Mouse (Mus musculus): ENCODE data around the gene Asgr1. TPM values are rescaled to one million over a fixed set of nuclear protein-coding genes. Genes with fewer than 3 reads are reported as not detected.
A peak's percentile ranks its signal among the peaks of the same experiment; 100 is the strongest.
"Not testable (repeated sequence)": the region's sequence is repeated elsewhere in the genome, so short reads cannot be mapped to it uniquely, and the experiment has no call there.

The Asgr1 gene
- polyA plus RNA-seq, 1 experiment from 2014 or later = not detected

DNA sequence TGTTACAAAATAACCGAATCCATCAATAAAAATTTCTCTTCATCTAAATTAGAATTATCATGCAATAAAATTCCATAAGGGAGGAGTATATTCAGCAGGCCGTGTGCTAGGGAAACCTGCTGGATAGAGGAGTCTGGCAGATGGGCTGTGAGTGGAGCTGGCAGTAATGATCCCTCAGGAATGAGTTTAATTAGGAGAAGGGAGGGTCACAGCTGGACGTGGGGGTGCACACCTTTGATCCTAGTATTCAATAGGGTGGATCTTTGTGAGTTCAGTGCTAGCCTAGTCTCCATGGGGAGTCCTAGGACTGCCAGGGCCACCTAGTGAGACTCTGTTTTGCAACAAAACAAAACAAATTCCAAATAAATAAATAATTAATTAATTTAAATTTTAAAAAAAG, 14.4 kb downstream of the Asgr1 start:
- DNase-seq (ENCODE audit: low read depth, low spot score) (no peak), ATAC-seq (no peak)
- POLR2A ChIA-PET = no interaction called here
- peaks cover 9% of the 10 kb centered on the region for H3K27me3 ChIP-seq
- CTCF ChIA-PET = no interaction called here
- no peak for TF ChIP-seq CTCF (IDR thresholded peaks at IDR 0.05)
- in situ Hi-C loops (cut with MboI; ENCODE audit: low pct_unique_long_range_greater_than_20kb) = no loop called here

DNA sequence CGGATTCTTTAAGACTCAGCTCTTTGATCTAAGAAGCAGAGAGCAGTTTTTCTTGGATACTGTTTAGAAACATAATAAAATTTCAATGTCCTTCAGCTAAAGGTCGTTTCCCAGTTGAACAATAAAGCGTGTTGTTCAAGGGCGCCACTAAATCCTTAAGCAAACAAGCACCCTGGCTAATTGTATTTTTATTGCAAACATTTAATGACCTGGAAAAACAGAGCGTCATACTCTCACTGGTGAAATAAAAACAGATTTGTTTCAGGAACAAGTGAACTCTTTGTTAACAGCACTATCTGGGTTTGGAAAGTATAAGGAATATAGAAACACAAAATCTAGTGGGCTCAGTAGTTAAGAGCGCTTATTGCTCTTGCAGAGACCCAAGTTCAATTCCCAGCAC, 16.2 kb downstream of the Asgr1 start:
- peaks cover 10% of the 10 kb centered on the region for H3K27me3 ChIP-seq
- POLR2A ChIA-PET = interaction anchor here (0.6 to 1.1 kb wide), 2 partner anchors 10 to 241 kb away, joined by 3 to 7 read pairs; no protein-coding TSS in a partner anchor
- ATAC-seq (no peak), DNase-seq (ENCODE audit: low read depth, low spot score) (peak; percentile 33)
- in situ Hi-C loops (cut with MboI; ENCODE audit: low pct_unique_long_range_greater_than_20kb) = no loop called here
- no peak for TF ChIP-seq CTCF (IDR thresholded peaks at IDR 0.05)
- CTCF ChIA-PET = interaction anchor here (1.2 kb wide), 1 partner anchor 160 kb away, joined by 5 read pairs; no protein-coding TSS in a partner anchor

DNA sequence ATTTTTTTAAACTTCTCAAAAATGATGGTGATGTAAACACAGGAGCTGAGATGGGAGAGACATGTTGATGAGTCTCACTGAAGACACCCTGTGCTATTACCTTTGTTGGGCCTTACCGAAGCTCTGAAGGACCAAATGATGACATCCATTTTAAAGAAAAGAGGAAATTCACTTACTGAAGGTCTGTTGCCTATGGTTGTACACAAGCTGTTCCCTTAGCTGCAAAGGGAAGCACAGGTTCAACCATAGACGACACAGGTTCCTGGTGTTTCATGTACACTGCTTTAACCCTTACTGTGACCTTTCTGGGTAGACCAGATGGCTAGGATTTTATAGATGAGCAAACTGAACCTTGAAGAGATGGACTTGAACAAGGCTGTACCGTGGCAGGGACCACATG, 16.7 kb downstream of the Asgr1 start:
- DNase-seq (ENCODE audit: low read depth, low spot score); in situ Hi-C loops (cut with MboI; ENCODE audit: low pct_unique_long_range_greater_than_20kb); H3K27me3 ChIP-seq; POLR2A ChIA-PET; ATAC-seq: not testable (repeated sequence)
- CTCF ChIA-PET = interaction anchor here (0.7 to 1.2 kb wide), 3 partner anchors 43 to 160 kb away, joined by 3 to 5 read pairs (median 4); no protein-coding TSS in a partner anchor

DNA sequence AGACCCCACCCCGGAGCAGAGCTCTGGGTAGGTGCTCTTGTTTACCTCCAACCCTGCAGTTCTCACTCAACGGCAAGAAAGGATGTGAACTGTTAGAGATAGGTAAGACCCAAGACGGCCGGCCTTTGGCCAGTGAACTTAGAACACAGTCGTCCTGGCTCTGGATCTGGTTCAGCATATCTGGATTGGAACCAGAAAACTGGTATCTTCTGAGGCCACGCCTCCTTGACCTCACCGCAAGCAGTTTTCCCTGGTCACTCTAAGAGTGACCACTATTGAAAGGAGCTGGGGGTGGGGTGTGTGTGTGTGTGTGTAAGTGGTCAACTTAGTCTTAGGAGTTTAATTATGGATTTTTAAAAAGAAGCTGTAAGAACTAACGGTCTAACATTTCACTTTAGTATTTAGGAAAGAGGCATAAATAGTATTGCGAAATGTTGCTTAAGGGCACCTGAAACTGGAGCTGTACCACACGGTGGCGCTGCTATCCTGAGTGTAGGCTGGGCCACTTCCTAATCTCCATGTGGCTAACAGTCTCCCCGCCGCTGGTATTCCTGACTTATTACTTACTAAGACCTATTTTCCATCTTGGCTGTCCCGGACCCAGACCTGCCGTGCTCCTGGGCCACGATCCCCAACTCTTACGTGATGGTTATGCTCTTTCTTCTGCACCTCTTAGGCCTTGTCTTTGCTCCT, 20.6 kb downstream of the Asgr1 start:
- H3K27me3 ChIP-seq = peaks cover 7% of the 10 kb centered on the region
- DNase-seq (ENCODE audit: low read depth, low spot score) (peak; percentile 25), ATAC-seq (no peak)
- in situ Hi-C loops (cut with MboI; ENCODE audit: low pct_unique_long_range_greater_than_20kb) = no loop called here
- POLR2A ChIA-PET = no interaction called here
- peak; percentile 88 for TF ChIP-seq CTCF (IDR thresholded peaks at IDR 0.05)
- CTCF ChIA-PET = interaction anchor here (0.9 to 2.1 kb wide), 8 partner anchors 11 to 129 kb away, joined by 3 to 8 read pairs (median 3); no protein-coding TSS in a partner anchor

DNA sequence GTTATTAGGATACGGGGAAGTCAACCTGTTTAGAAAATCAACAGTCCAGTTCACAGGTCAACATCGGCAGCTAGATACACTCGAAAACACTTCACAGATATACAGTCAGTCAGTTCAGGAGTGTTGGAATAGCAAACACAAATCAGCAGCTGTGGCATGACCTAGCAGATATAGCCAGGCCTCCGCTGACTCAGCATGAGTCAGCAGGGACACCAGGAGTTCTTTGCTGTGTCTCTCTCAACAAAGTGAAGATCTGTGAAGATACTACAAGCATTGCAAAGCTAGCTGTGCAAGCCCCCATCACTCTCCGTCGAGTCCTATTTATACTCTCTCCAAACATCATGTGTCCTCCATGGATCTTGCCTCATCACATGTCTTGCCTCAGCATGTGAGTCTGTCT, 21.7 kb downstream of the Asgr1 start:
- peaks cover 7% of the 10 kb centered on the region for H3K27me3 ChIP-seq
- no peak for TF ChIP-seq CTCF (IDR thresholded peaks at IDR 0.05)
- CTCF ChIA-PET = interaction anchor here (0.9 to 1.1 kb wide), 4 partner anchors 9 to 141 kb away, joined by 3 to 4 read pairs (median 4); no protein-coding TSS in a partner anchor
- POLR2A ChIA-PET = interaction anchor here (0.6 kb wide), 1 partner anchor 117 kb away, joined by 4 read pairs; no protein-coding TSS in a partner anchor
- no peak for ATAC-seq
- no peak for DNase-seq (ENCODE audit: low read depth, low spot score)
- in situ Hi-C loops (cut with MboI; ENCODE audit: low pct_unique_long_range_greater_than_20kb) = no loop called here

DNA sequence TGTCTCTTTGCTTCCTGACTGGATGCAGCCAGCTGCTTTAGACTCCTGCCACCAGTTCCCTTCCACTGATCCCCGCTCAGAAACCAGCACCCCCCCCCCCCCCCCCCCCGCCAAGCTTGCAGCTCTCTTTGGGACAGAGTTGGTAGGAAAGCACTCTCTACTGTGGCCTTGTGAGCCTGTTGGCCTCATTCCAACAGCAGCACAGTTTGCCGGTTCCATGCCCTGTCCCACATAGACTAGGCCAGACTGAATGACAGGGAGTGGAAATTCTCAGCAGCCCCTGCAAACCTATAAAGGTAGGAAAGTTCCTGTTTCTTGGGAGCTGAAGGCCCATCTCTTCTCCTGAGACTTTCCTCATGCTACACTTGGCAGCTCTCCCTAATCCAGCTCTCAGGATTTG, 23.6 kb downstream of the Asgr1 start:
- no peak for DNase-seq (ENCODE audit: low read depth, low spot score)
- in situ Hi-C loops (cut with MboI; ENCODE audit: low pct_unique_long_range_greater_than_20kb) = no loop called here
- POLR2A ChIA-PET = no interaction called here
- peaks cover 7% of the 10 kb centered on the region for H3K27me3 ChIP-seq
- CTCF ChIA-PET = no interaction called here
- no peak for ATAC-seq
- no peak for TF ChIP-seq CTCF (IDR thresholded peaks at IDR 0.05)

DNA sequence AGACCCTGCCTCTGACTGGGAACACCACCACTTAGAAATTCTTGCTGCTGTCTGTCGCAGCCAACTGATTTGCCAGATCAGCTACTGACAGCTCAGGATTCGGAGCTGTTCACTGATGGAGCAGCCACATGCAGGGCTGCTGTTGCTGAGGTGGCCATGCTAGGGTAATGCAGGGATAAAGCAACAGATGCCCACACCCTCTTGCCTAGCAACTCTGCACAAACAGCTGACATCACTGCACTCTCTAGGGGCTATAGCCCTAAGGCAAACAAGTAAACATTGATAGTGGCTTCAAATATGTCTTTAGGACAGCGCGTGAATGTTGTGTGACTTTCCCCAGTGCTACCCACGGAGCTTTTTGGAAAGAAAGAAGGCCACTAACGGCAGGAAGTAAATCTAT, 25.3 kb downstream of the Asgr1 start:
- CTCF ChIA-PET = no interaction called here
- DNase-seq (ENCODE audit: low read depth, low spot score) (no peak), ATAC-seq (no peak)
- in situ Hi-C loops (cut with MboI; ENCODE audit: low pct_unique_long_range_greater_than_20kb) = no loop called here
- no peak for TF ChIP-seq CTCF (IDR thresholded peaks at IDR 0.05)
- POLR2A ChIA-PET = no interaction called here
- H3K27me3 ChIP-seq = peaks cover 8% of the 10 kb centered on the region

DNA sequence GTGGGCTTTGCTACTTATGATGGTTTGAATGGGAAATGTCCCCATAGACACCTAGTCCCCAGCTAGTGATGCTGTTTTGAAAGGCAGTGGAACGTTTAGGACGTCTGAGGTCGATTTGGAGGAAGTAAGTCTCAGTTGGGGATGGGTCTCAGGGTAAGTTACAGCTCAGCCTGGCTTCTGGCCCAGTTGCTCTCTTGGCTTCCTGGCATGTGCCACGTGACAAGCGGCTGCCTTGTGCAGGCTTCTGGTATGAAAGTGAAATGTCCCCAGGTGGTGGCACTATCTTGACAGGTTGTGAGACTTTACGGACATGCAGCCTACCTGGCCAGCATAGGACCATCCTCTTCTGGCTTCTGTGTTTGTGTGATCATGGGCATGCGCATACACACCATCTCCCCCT, 26.0 kb downstream of the Asgr1 start:
- POLR2A ChIA-PET = no interaction called here
- in situ Hi-C loops (cut with MboI; ENCODE audit: low pct_unique_long_range_greater_than_20kb) = no loop called here
- TF ChIP-seq CTCF (IDR thresholded peaks at IDR 0.05) = no peak
- ATAC-seq (no peak), DNase-seq (ENCODE audit: low read depth, low spot score) (no peak)
- H3K27me3 ChIP-seq = peaks cover 8% of the 10 kb centered on the region
- CTCF ChIA-PET = no interaction called here

DNA sequence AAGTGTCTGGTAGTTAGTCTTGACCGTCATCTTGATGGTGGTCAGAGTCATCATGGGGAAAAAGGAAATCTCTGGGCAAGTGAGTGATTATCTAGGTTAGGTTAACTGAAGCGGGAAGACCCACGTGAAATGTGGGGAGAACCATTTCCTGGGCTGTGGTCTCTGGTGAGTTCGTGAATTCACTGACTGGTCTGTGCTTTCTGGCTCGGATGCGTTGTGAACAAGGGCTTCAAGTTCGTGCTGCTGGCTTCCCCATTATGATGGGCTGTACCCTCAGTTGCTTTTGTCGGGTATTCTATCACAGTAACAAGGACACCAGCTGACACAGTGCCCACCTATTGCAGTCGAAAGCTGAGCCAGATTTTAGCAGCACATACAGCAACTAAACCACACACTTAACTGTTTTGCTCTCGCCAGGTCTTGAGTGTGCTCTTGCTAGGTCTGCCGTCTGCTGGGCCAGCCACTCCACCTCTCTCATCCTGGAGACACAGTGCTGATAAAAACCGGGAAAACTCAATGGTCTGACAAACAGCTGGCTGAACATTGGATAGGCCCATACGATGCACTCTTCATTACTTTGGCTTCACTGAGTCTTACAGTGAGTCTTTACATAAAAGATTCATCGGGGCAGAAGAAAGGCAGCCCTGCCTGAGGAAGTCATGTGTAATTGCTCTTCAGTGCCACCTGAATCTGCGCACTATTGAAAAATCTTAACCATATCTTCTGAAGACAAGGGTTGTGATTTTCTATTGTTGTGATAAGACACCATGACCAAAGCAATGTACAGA, 27.1 kb downstream of the Asgr1 start:
- H3K27me3 ChIP-seq = peaks cover 8% of the 10 kb centered on the region
- ChIA-PET CTCF (no interaction called here), POLR2A (no interaction called here)
- in situ Hi-C loops (cut with MboI; ENCODE audit: low pct_unique_long_range_greater_than_20kb) = no loop called here
- DNase-seq (ENCODE audit: low read depth, low spot score) (no peak), ATAC-seq (no peak)
- no peak for TF ChIP-seq CTCF (IDR thresholded peaks at IDR 0.05)

DNA sequence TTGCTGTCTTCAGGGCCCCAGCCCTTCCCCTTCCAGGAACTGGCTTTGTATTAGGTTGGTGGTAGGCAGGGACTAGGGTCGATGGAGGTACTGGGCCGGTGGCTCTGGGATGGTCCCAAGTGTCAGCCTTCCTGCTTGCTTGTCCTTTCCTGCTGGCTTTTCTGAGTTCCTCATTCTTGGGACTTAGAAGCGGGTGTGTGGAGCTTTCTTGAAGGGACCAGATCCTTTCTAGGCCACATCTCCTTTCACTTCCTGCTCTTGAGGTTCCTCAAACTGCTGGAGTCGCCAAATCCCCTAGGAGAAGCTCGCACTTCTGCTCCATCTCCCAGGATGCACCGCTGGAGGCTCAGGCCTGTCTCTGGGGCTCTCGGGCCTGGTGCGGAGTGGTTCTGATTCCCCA, 30.7 kb downstream of the Asgr1 start:
- CTCF ChIA-PET = interaction anchor here (0.8 kb wide), 1 partner anchor 9 kb away, joined by 3 read pairs; no protein-coding TSS in a partner anchor
- TF ChIP-seq CTCF (IDR thresholded peaks at IDR 0.05) = no peak
- ATAC-seq (no peak), DNase-seq (ENCODE audit: low read depth, low spot score) (no peak)
- in situ Hi-C loops (cut with MboI; ENCODE audit: low pct_unique_long_range_greater_than_20kb) = no loop called here
- POLR2A ChIA-PET = no interaction called here
- H3K27me3 ChIP-seq = peaks cover 10% of the 10 kb centered on the region

Data from Patski (cell line).